12 mouse cellular contexts compared by ENCODE assay signal in the genomic region with DNA sequence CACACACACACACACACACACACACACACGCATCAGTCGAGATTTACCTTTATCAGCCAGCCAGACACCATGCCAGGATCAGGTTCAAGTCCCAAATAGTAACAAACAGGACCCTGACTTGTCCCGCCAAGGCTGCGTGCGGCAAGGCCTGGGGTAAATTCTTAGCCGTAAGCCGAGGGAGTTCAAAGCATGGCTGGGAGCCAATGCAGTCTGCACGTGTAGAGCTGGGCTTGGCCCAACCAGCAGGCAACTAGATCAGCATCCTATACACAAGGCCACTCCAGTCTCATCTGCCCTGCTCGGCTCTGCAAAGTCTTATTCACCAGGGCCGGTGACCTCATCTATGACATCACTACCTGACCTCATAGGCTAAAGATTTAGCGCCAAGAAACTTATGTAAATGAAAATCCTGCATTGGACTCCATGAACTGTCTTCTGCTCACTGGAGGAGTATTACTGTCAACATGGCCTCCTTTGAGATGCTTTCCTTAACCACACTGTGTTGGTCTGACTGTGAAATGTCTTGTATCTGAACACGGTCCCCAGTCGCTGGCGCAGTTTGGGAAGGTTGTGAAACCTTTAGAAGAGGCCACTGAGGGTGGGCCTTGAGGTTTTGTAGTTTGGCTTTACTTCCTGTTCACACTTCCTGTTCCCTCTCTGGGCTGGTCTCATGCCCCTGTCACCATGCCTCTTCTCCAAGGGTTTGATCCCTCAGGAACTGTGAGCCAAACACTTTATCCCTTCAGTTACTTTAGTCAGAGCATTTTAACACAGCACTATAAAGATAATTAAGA.
"Had no signal": no experiment of that assay in that cellular context is flagged by ENCODE, and none has a peak within 500 bp of the region (broad histone marks: within the 10 kb centered on the region; RNA-seq: fewer than 3 reads in every experiment).

No protein-coding gene starts in this region.

- H3K9me3 ChIP-seq: kidney, embryonic 15.5 days; limb, embryonic 15.5 days; liver, embryonic 12.5 days; midbrain, embryonic 13.5 days; neural tube, embryonic 15.5 days had no signal

- H3K27ac ChIP-seq: kidney, embryonic 15.5 days; limb, embryonic 15.5 days; liver, embryonic 12.5 days; midbrain, embryonic 13.5 days; neural tube, embryonic 15.5 days had no signal

- ATAC-seq: liver, embryonic 12.5 days; midbrain, embryonic 13.5 days had no signal

- DNase-seq: kidney, postnatal 14 days; lung, postnatal 36 days; right cerebral cortex, adult 18-20 months; right cerebral cortex, postnatal 25 days; thymus, postnatal 4 days had no signal

- H3K4me3 ChIP-seq: kidney, embryonic 15.5 days; limb, embryonic 15.5 days; liver, embryonic 12.5 days; megakaryocyte, embryonic 14.5 days; midbrain, embryonic 13.5 days; myocyte; neural tube, embryonic 15.5 days had no signal

- H3K27me3 ChIP-seq: kidney, embryonic 15.5 days; limb, embryonic 15.5 days; liver, embryonic 12.5 days; midbrain, embryonic 13.5 days; neural tube, embryonic 15.5 days had no signal

- H3K4me2 ChIP-seq: kidney, embryonic 15.5 days; limb, embryonic 15.5 days; liver, embryonic 12.5 days; midbrain, embryonic 13.5 days; neural tube, embryonic 15.5 days had no signal

- H3K9ac ChIP-seq: kidney, embryonic 15.5 days; limb, embryonic 15.5 days; liver, embryonic 12.5 days; midbrain, embryonic 13.5 days; neural tube, embryonic 15.5 days had no signal

- H3K4me1 ChIP-seq: liver, embryonic 12.5 days had no signal

- H3K36me3 ChIP-seq: kidney, embryonic 15.5 days; limb, embryonic 15.5 days; liver, embryonic 12.5 days; neural tube, embryonic 15.5 days had no signal
